Mouse (Mus musculus): ENCODE measurements around the gene Kmt2b. TPM values are rescaled to one million over a fixed set of nuclear protein-coding genes. Genes with fewer than 3 reads are reported as not detected.
A peak's percentile ranks its signal among the peaks of the same experiment; 100 is the strongest.

Kmt2b gene
- total RNA-seq, 2 experiments from 2014 or later = 42.3 to 53.4 TPM

DNA sequence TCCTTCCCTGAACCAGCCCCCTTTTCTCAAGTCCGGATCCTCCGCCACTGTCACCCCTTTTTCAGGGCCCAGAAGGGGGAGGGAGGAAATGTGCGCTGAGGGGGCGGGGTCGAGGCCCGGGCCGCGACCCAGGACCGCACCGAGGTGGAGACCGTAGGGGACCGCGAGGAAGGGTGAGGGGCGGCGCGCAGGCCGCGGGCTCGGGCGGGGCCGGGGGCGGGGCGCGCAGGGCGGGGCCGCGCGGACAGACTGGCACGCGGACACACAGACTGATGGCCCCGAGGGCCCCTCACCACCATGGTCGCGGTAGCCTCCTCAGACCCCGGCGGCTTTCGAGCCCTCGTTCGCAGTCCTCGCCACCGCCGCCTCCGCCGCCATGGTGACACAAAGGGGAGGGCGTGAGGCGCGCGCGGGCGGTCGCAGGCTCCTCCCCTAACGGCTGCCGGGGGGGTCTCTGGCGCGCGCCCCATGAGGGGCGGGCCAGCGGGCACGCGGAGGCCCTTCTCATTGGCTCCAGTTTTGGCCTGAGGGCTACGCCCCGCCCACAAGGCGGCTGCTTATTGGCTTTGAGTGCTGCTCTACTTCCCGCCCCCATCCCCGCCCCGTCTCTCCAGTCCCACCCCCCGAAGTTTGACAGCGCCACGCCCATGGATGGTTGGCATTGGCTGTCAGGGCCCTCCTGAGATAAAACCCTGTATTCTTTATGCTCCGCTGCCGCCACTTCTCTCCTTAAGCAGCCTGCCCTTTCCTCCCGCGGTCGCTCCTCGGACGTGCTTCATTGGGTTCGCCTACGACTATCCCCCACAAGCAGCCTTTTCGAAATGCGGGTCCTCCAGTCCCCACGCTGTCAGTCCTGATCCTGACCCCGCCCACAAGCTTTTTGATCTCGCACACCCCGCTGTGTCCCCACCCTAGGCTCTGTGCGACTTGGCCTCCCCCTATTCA is 53.6 kb downstream of the Kmt2b start, which contains the start of gene Arhgap33:
Gene Arhgap33 (minus strand): TSS at position 428 of the 945 bp plus-strand sequence.
- DNase-seq = peak; percentile 95

GRCm38 (mm10) chr7:30533941-30534632 is 54.4 kb downstream of the Kmt2b start:
- DNase-seq = no peak

GRCm38 (mm10) chr7:30532931-30533330 is 55.6 kb downstream of the Kmt2b start:
- peak in 1 of 2 experiments; percentile 33 for DNase-seq

- DNase-seq = no peak
These were observed 57.2 kb downstream of the Kmt2b start for GRCm38 (mm10) chr7:30531291-30531815.

DNA sequence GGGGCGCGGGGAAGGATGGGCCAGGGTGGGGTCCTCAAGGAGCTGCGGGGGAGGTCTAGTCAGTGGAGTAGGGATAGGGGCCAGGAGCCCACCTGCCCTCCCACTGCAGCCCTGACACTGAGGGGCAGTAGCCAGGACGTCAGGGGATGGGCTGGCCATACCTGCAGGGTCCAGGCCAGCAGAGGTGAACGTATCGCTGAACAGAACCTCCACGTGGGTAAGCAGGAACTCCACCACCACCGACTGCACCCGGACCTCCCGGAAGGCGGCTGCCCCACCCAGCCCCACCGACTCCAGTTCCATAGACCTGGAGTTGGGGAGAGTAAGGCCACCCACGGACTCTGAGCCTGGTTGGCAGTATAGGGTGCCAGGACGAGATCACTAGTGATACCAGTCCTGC is 61.5 kb downstream of the Kmt2b start:
- no peak for DNase-seq

GRCm38 (mm10) chr7:30526399-30526798 is 62.1 kb downstream of the Kmt2b start:
- DNase-seq = no peak

DNA sequence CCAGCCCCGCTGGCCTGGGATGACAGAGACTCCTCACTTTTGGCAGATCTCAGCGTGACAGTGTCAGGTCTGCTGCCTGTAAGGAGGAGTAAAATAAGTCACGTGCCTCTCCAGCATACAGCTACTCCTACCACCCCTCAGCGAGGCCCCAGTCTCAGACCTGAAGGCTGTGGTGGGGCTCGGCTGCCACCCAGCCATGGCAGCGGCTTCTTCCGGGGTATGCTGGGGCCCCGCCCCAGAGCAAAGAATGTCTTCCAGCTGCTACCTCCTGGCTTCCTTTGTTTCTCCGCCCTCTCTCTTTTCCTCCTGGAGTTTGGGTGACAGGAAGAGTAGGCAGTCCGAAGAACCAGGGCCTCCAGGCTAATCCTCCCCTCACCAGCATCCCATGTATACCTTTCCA is 62.6 kb downstream of the Kmt2b start:
- no peak for DNase-seq

GRCm38 (mm10) chr7:30524487-30524886 is 64.0 kb downstream of the Kmt2b start:
- DNase-seq = no peak

GRCm38 (mm10) chr7:30522871-30523270 is 65.7 kb downstream of the Kmt2b start:
- no peak for DNase-seq

DNA sequence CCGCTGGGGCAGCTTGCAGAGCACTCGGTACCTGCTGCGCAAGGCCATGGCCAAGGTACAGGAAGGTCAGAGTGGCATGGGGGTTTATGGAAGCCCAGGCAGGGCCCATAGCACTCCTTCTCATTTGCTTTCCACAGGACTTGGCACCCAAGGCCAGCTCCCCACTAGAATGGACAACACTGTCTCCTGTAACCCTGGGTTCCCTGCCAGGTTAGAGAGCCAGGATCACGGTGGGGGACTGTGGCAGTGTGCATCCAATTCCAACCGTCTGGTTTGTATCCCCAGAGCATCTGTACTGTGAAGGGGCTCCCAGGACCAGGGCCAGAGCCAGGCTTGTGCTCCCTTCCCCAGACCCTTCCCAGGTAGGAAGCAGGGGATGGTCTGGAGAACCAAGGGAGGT is 67.7 kb downstream of the Kmt2b start:
- no peak for DNase-seq

DNA sequence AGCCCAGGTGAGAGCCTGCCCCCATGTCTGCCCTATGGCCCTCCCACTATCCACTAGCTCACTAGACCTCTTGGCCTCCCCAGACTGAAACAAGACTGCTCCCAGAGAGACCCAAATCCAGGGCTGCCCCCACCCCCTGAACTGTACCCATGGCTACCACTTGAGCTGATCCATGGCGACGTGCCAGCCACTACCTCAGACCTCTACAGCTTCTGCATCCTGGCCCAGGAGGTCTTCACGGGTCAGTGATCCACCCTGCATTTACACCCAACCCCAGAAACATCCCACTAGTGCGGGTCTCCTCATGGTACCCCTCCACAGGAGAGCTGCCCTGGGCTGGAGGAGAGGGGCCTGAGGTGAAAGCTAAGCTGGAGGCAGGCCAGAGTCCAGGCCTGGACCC is 68.1 kb downstream of the Kmt2b start:
- DNase-seq = no peak

Small RNA genes lying within 50 kb of the gene (microRNA-seq; reads per million reads assigned to microRNA genes)
- 0.63 to 0.90 reads per million in 2 experiments for gene Gm38670
- 1.1 to 1.2 reads per million in 2 experiments for gene Mir3569

Other genes starting within 250 kb of the Kmt2b start
- 10 to 100 TPM; 29.3 to 30.7 TPM for gene Lrfn3, start 226.0 kb downstream of the Kmt2b start, total RNA-seq (2021)
- gene Tyrobp, start 175.0 kb downstream of the Kmt2b start, total RNA-seq (2021) = 10 to 100 TPM; 27.4 to 30.2 TPM
- not detected for gene Hcst, start 168.9 kb downstream of the Kmt2b start, total RNA-seq (2021)
- 1 to 10 TPM; 3.1 to 3.4 TPM for gene Nfkbid, start 167.0 kb downstream of the Kmt2b start, total RNA-seq (2021)
- 1,000 to 10,000 TPM; 1,244 to 1,325 TPM for gene Aplp1, start 143.2 kb downstream of the Kmt2b start, total RNA-seq (2021)
- gene Kirrel2, start 131.0 kb downstream of the Kmt2b start, total RNA-seq (2021) = 10 to 100 TPM; 12.3 to 21.0 TPM
- gene Nphs1, start 130.4 kb downstream of the Kmt2b start, total RNA-seq (2021) = 1 to 10 TPM; 1.2 TPM
- under 1 TPM in 1 of 2 experiments, not detected in 1; 0.73 TPM for gene Prodh2, start 95.1 kb downstream of the Kmt2b start, total RNA-seq (2021)
- 100 to 1,000 TPM; 104 to 111 TPM for gene Arhgap33, start 53.7 kb downstream of the Kmt2b start, total RNA-seq (2021)
- 1 to 10 TPM; 3.3 to 3.7 TPM for gene Hspb6, start 36.5 kb downstream of the Kmt2b start, total RNA-seq (2021)
- 1 to 10 TPM; 5.7 to 6.9 TPM for gene Proser3, start 36.4 kb downstream of the Kmt2b start, total RNA-seq (2021)
- 10 to 100 TPM; 46.4 to 50.1 TPM for gene Lin37, start 28.9 kb downstream of the Kmt2b start, total RNA-seq (2021)
- gene U2af1l4, start 25.4 kb downstream of the Kmt2b start, total RNA-seq (2021) = 10 to 100 TPM; 69.0 to 72.2 TPM
- 10 to 100 TPM; 10.9 to 11.1 TPM for gene Gm49396, start 25.4 kb downstream of the Kmt2b start, total RNA-seq (2021)
- 10 to 100 TPM; 79.8 to 92.4 TPM for gene Psenen, start 25.1 kb downstream of the Kmt2b start, total RNA-seq (2021)
- gene Igflr1, start 23.3 kb downstream of the Kmt2b start, total RNA-seq (2021) = 1 to 10 TPM; 5.5 to 7.0 TPM
- gene Zbtb32, start 10.2 kb upstream of the Kmt2b start, total RNA-seq (2021) = not detected
- gene Upk1a, start 24.1 kb upstream of the Kmt2b start, total RNA-seq (2021) = under 1 TPM in 1 of 2 experiments, not detected in 1; 0.25 TPM
- 100 to 1,000 TPM; 609 to 715 TPM for gene Cox6b1, start 37.4 kb upstream of the Kmt2b start, total RNA-seq (2021)
- not detected for gene Etv2, start 47.1 kb upstream of the Kmt2b start, total RNA-seq (2021)
- 10 to 100 TPM; 72.4 to 76.0 TPM for gene Rbm42, start 61.6 kb upstream of the Kmt2b start, total RNA-seq (2021)
- gene Haus5, start 76.3 kb upstream of the Kmt2b start, total RNA-seq (2021) = 1 to 10 TPM; 4.7 to 5.0 TPM
- gene Pmis2, start 82.9 kb upstream of the Kmt2b start, total RNA-seq (2021) = not detected
- gene 2200002J24Rik, start 110.2 kb upstream of the Kmt2b start, total RNA-seq (2021) = not detected
- under 1 TPM; 0.35 to 0.70 TPM for gene Atp4a, start 123.5 kb upstream of the Kmt2b start, total RNA-seq (2021)
- gene Tmem147, start 140.8 kb upstream of the Kmt2b start, total RNA-seq (2021) = 100 to 1,000 TPM; 107 to 118 TPM
- gene Gapdhs, start 155.0 kb upstream of the Kmt2b start, total RNA-seq (2021) = not detected
- 1 to 10 TPM; 6.4 to 9.7 TPM for gene Sbsn, start 162.7 kb upstream of the Kmt2b start, total RNA-seq (2021)
- gene Dmkn, start 175.0 kb upstream of the Kmt2b start, total RNA-seq (2021) = under 1 TPM in 1 of 2 experiments, not detected in 1; 0.91 TPM
- gene Krtdap, start 199.2 kb upstream of the Kmt2b start, total RNA-seq (2021) = not detected
- gene Ffar2, start 235.0 kb upstream of the Kmt2b start, total RNA-seq (2021) = not detected

All from layer of hippocampus, postnatal 36 days (tissue).